In genomic region chr15:98762670-98763529, GRCm38 (mm10) we compare ENCODE assay signal across 8 mouse cellular contexts. TPM values are rescaled to one million over a fixed set of nuclear protein-coding genes. Genes with fewer than 3 reads are reported as not detected.
A peak's percentile ranks its signal among the peaks of the same experiment; 100 is the strongest.
DNase-seq lines count a peak whose midpoint lies in the region; ATAC-seq and TF ChIP-seq lines count a peak whose summit lies in the region.

Arf3 (minus strand) TSS chr15:98763214.

- peak within 1 kb of the TSS; percentile 78 for H3K27ac ChIP-seq in bone marrow macrophage, adult 2 months (ENCODE audit: insufficient read depth, low read depth, low read length)
- peak within 1 kb of the TSS; percentile 38; the same call in 1 of the 2 replicates for H3K27ac ChIP-seq in embryonic fibroblast, embryonic 13.5 days (ENCODE audit: insufficient read depth, low read length)
- peak within 1 kb of the TSS; percentile 92 for H3K27ac ChIP-seq in heart, embryonic 10.5 days
- peak within 1 kb of the TSS; percentile 92 for H3K27ac ChIP-seq in kidney, embryonic 15.5 days

- peak within 1 kb of the TSS; percentile 89 for H3K4me2 ChIP-seq in kidney, embryonic 15.5 days

- peaks cover 33% of the 10 kb centered on the region for H3K27me3 ChIP-seq in heart, embryonic 10.5 days (ENCODE audit: insufficient read depth, poor library complexity, severe bottlenecking)
- H3K27me3 ChIP-seq in kidney, embryonic 15.5 days: peaks cover 24% of the 10 kb centered on the region

- H3K9ac ChIP-seq in kidney, embryonic 15.5 days: peak within 1 kb of the TSS; percentile 92

- peak within 1 kb of the TSS; percentile 85 for H3K4me3 ChIP-seq in bone marrow macrophage, adult 2 months (ENCODE audit: insufficient read depth, low read length)
- peak within 1 kb of the TSS; percentile 81 for H3K4me3 ChIP-seq in embryonic fibroblast, embryonic 13.5 days (ENCODE audit: insufficient read depth, low read length)
- peak within 1 kb of the TSS; percentile 96 for H3K4me3 ChIP-seq in heart, embryonic 10.5 days
- H3K4me3 ChIP-seq in kidney, embryonic 15.5 days (replicated peaks): peak within 1 kb of the TSS; percentile 99

- WGBS in heart, embryonic 10.5 days: under 1% methylated on average over 76 of the region's 76 CpGs
- under 1% methylated on average over 74 of the region's 76 CpGs for WGBS in kidney, embryonic 15.5 days

- H3K4me1 ChIP-seq in bone marrow macrophage, adult 2 months (ENCODE audit: control insufficient read depth, insufficient read depth, low read length): peaks cover 18% of the 10 kb centered on the region
- H3K4me1 ChIP-seq in embryonic fibroblast, embryonic 13.5 days (ENCODE audit: control insufficient read depth, insufficient read depth, low read length): peaks cover 8% of the 10 kb centered on the region
- H3K4me1 ChIP-seq in heart, embryonic 10.5 days: peaks cover 15% of the 10 kb centered on the region
- H3K4me1 ChIP-seq in kidney, embryonic 15.5 days: peaks cover 25% of the 10 kb centered on the region

- peak; percentile 37; the same call in 1 of the 2 replicates for TF ChIP-seq POLR2A in bone marrow macrophage, adult 2 months (IDR thresholded peaks at IDR 0.05; ENCODE audit: borderline replicate concordance, low read depth, low read length)
- TF ChIP-seq POLR2A in embryonic fibroblast, embryonic 13.5 days (IDR thresholded peaks at IDR 0.05; ENCODE audit: low read depth, low read length): peak; percentile 80

- H3K9me3 ChIP-seq in heart, embryonic 10.5 days: no peaks in the 10 kb centered on the region
- no peaks in the 10 kb centered on the region for H3K9me3 ChIP-seq in kidney, embryonic 15.5 days (replicated peaks)

- DNase-seq in A20 (ENCODE audit: low read depth, low spot score) (peak; percentile 97), liver (peak; percentile 91)
- peak; percentile 96 for DNase-seq in heart, embryonic 10.5 days (ENCODE audit: low spot score)
- peak; percentile 90 to 96 for DNase-seq in spleen, postnatal 4 days (ENCODE audit: low spot score in 2 of 2)

- peaks cover 30% of the 10 kb centered on the region for H3K36me3 ChIP-seq in heart, embryonic 10.5 days
- H3K36me3 ChIP-seq in kidney, embryonic 15.5 days: peaks cover 29% of the 10 kb centered on the region

- peak; percentile 93 for ATAC-seq in kidney, embryonic 15.5 days (replicated peaks; ENCODE audit: low FRiP score)
- ATAC-seq in monocyte, adult 5-6 weeks (replicated peaks; ENCODE audit: insufficient number of reproducible peaks, low FRiP score, low TSS enrichment, poor library complexity, severe bottlenecking): peak; percentile 94

- TF ChIP-seq CTCF in bone marrow macrophage, adult 2 months (IDR thresholded peaks at IDR 0.05; ENCODE audit: low read depth, low read length): no peak
- TF ChIP-seq CTCF in embryonic fibroblast, embryonic 13.5 days (IDR thresholded peaks at IDR 0.05; ENCODE audit: borderline replicate concordance, insufficient read depth, low read length): no peak

RNA-seq across cellular contexts. Expression of gene Arf3, which starts in this region (rescaled TPM):
- polyA plus RNA-seq in bone marrow macrophage, adult 2 months (2012; ENCODE audit: insufficient read depth, insufficient read length, missing spikeins): 93.8 and 103 TPM in 2 replicates
- polyA plus RNA-seq in embryonic fibroblast, embryonic 13.5 days (2011; ENCODE audit: insufficient read length, low read depth, missing spikeins): 91.3 and 112 TPM in 2 replicates
- polyA plus RNA-seq in heart, embryonic 10.5 days (2016; fragmentation: Nextera tagmentation; extraction: Ambion mirVana): 41.7 and 42.7 TPM in 2 replicates
- polyA plus RNA-seq in kidney, embryonic 15.5 days (2015; fragmentation: Nextera tagmentation; extraction: Ambion mirVana): 51.9 and 55.6 TPM in 2 replicates
- total RNA-seq in monocyte, adult 5-6 weeks (2017): 27.4 to 48.6 TPM (median 30.8 TPM) in 3 replicates

Comparison
In these comparisons a context has a peak if more than half of its experiments do, and no peak if none do; other contexts are left out.
1. Peak in every context shown above with its lines: DNase-seq, ATAC-seq, H3K4me3 ChIP-seq and H3K27ac ChIP-seq.
2. H3K27ac ChIP-seq: peak in every context shown above with its lines; median percentile 92 in heart, embryonic 10.5 days; 92 in kidney, embryonic 15.5 days; 78 in bone marrow macrophage, adult 2 months; 38 in embryonic fibroblast, embryonic 13.5 days.